Mouse (Mus musculus): ENCODE results near the gene Arl10.

GRCm38 (mm10) chr13:54602639-54603111 lies 27.9 kb downstream of the Arl10 start:
- TF ChIP-seq GATA1 (IDR thresholded peaks at IDR 0.05; ENCODE audit: low read length) = no peak
- TF ChIP-seq TAL1 (IDR thresholded peaks at IDR 0.05; ENCODE audit: low read length) = no peak

All from erythroblast, embryonic 14.5 days (primary cell).